Mouse (Mus musculus): ENCODE results near the gene Gm49366. TPM values are rescaled to one million over a fixed set of nuclear protein-coding genes. Genes with fewer than 3 reads are reported as not detected.

The Gm49366 gene
- polyA plus RNA-seq, 1 experiment = not detected

- WGBS = 74% methylated on average over 3 of the region's 3 CpGs
- no peak overlapping the region for H3K4me3 ChIP-seq (ENCODE audit: insufficient read depth, low read depth, low read length)
- no peak for DNase-seq
- no peak for TF ChIP-seq CTCF (conservative IDR thresholded peaks at IDR 0.05; ENCODE audit: insufficient read depth, insufficient read length, low read depth, low read length)
- no peak for TF ChIP-seq POLR2A (IDR thresholded peaks at IDR 0.05; ENCODE audit: low read depth, low read length)
- no peaks in the 10 kb centered on the region for H3K36me3 ChIP-seq (ENCODE audit: control insufficient read depth, insufficient read depth, low read length)
- no peaks in the 10 kb centered on the region for H3K27me3 ChIP-seq (replicated peaks; ENCODE audit: control insufficient read depth, insufficient read depth, low read length)
- no peak overlapping the region for H3K27ac ChIP-seq (ENCODE audit: insufficient read depth, low read depth, low read length)
- no peaks in the 10 kb centered on the region for H3K4me1 ChIP-seq (ENCODE audit: control insufficient read depth, insufficient read depth, low read length)
Measured at GRCm38 (mm10) chr12:84107012-84107411, 68.3 kb downstream of the Gm49366 start.

- WGBS = 72% methylated on average over 1 of the region's 1 CpGs
Measured at GRCm38 (mm10) chr12:84107692-84108091, 69.0 kb downstream of the Gm49366 start.

More at GRCm38 (mm10) chr12:84107692-84108091, 69.0 kb downstream of the Gm49366 start:
- H3K27me3 ChIP-seq (replicated peaks; ENCODE audit: control insufficient read depth, insufficient read depth, low read length) = no peaks in the 10 kb centered on the region
- no peak overlapping the region for H3K4me3 ChIP-seq (ENCODE audit: insufficient read depth, low read depth, low read length)
- no peaks in the 10 kb centered on the region for H3K4me1 ChIP-seq (ENCODE audit: control insufficient read depth, insufficient read depth, low read length)
- no peaks in the 10 kb centered on the region for H3K36me3 ChIP-seq (ENCODE audit: control insufficient read depth, insufficient read depth, low read length)
- DNase-seq = no peak
- TF ChIP-seq CTCF (conservative IDR thresholded peaks at IDR 0.05; ENCODE audit: insufficient read depth, insufficient read length, low read depth, low read length) (no peak), POLR2A (IDR thresholded peaks at IDR 0.05; ENCODE audit: low read depth, low read length) (no peak)
- no peak overlapping the region for H3K27ac ChIP-seq (ENCODE audit: insufficient read depth, low read depth, low read length)

Other genes starting within 250 kb of the Gm49366 start
- 63.7 and 76.5 TPM in 2 replicates for gene Numb, start 117.0 kb upstream of the Gm49366 start, polyA plus RNA-seq (2012; rRNA removed)
- gene Riox1, start 88.3 kb upstream of the Gm49366 start, polyA plus RNA-seq (2012; rRNA removed) = 5.7 and 7.4 TPM in 2 replicates
- 0.04 TPM in 1 of 2 replicates, not detected in the other for gene Heatr4, start 54.1 kb upstream of the Gm49366 start, polyA plus RNA-seq (2012; rRNA removed)
- 32.8 and 32.9 TPM in 2 replicates for gene Acot2, start 51.1 kb upstream of the Gm49366 start, polyA plus RNA-seq (2012; rRNA removed)
- gene Acot1, start 29.4 kb upstream of the Gm49366 start, polyA plus RNA-seq (2012; rRNA removed) = 67.8 and 73.1 TPM in 2 replicates
- gene Acot4, start 556 bp upstream of the Gm49366 start, polyA plus RNA-seq (2012; rRNA removed) = 47.8 and 63.5 TPM in 2 replicates
- 30.7 and 37.0 TPM in 2 replicates for gene Acot3, start 13.2 kb downstream of the Gm49366 start, polyA plus RNA-seq (2012; rRNA removed)
- gene Acot5, start 30.4 kb downstream of the Gm49366 start, polyA plus RNA-seq (2012; rRNA removed) = 0.12 and 0.16 TPM in 2 replicates
- 6.9 and 7.1 TPM in 2 replicates for gene Acot6, start 61.7 kb downstream of the Gm49366 start, polyA plus RNA-seq (2012; rRNA removed)
- gene Dnal1, start 75.4 kb downstream of the Gm49366 start, polyA plus RNA-seq (2012; rRNA removed) = 5.0 and 6.3 TPM in 2 replicates
- 0.05 TPM in 1 of 2 replicates, not detected in the other for gene Pnma1, start 109.6 kb downstream of the Gm49366 start, polyA plus RNA-seq (2012; rRNA removed)
- 6.7 and 7.4 TPM in 2 replicates for gene Elmsan1, start 179.9 kb downstream of the Gm49366 start, polyA plus RNA-seq (2012; rRNA removed)
- gene Ptgr2, start 246.3 kb downstream of the Gm49366 start, polyA plus RNA-seq (2012; rRNA removed) = 31.0 and 50.5 TPM in 2 replicates